Mouse (Mus musculus) forebrain, embryonic 11.5 days (tissue): ENCODE results near the gene Hoga1. TPM values are rescaled to one million over a fixed set of nuclear protein-coding genes. Genes with fewer than 3 reads are reported as not detected.

Experiments used
- ATAC-seq: fragments of 200-750 bp; cut with Nextera tagmentation; replicated peaks from 2 replicates; pipeline ENCODE4 v1.8.0; 2017; ENCODE audit warnings: moderate TSS enrichment; ENCODE audit not compliant: low FRiP score
- DNase-seq: peaks from one replicate; pipeline ENCODE4 v3.0.0-alpha.2; 2017; ENCODE audit warnings: low spot score
- H3K27ac ChIP-seq: fragments of 300-500 bp; sonication (generic); 2 replicates; pipeline ENCODE4 v1.5.1; 2014; ENCODE audit warnings: low read depth, low read length
- H3K27me3 ChIP-seq: fragments of 300-500 bp; sonication (generic); 2 replicates; pipeline ENCODE4 v1.6.1; 2014; ENCODE audit warnings: mild to moderate bottlenecking, low read length, mixed read lengths; ENCODE audit not compliant: control insufficient read depth, insufficient read depth
- H3K36me3 ChIP-seq: fragments of 300-500 bp; sonication (generic); 2 replicates; pipeline ENCODE4 v1.6.1; 2014; ENCODE audit warnings: mild to moderate bottlenecking, low read length, moderate library complexity, mixed read lengths; ENCODE audit not compliant: control insufficient read depth, insufficient read depth
- H3K4me1 ChIP-seq: fragments of 300-500 bp; sonication (generic); replicated peaks from 2 replicates; pipeline ENCODE4 v1.6.1; 2014; ENCODE audit warnings: low read length, mixed read lengths; ENCODE audit not compliant: control insufficient read depth, insufficient read depth
- H3K4me2 ChIP-seq: fragments of 300-500 bp; sonication (generic); 2 replicates; pipeline ENCODE4 v1.6.1; 2014; ENCODE audit warnings: low read depth, mild to moderate bottlenecking, low read length, moderate library complexity, mixed read lengths; ENCODE audit not compliant: severe bottlenecking
- H3K4me3 ChIP-seq: fragments of 300-500 bp; sonication (generic); 2 replicates; pipeline ENCODE4 v1.5.1; 2014; ENCODE audit warnings: low read depth, low read length
- H3K9ac ChIP-seq: fragments of 300-500 bp; sonication (generic); 2 replicates; pipeline ENCODE4 v1.6.1; 2014; ENCODE audit warnings: low read length
- H3K9me3 ChIP-seq: fragments of 300-500 bp; sonication (generic); 2 replicates; pipeline ENCODE4 v1.6.1; 2016; ENCODE audit warnings: low read length, mixed read lengths; ENCODE audit not compliant: control insufficient read depth
- WGBS: fragments of 180-500 bp; shearing (Covaris S2); extraction: QIAGEN DNeasy Blood & Tissue Kit; methylation state at CpG from one replicate; pipeline ENCODE4 v1.1.7; 2014; 5-methylcytosine and 5-hydroxymethylcytosine counted together
- polyA plus RNA-seq: library from polyadenylated mRNA; unstranded; fragments of >200 nt; fragmentation: Nextera tagmentation; extraction: Ambion mirVana; gene quantifications from 2 replicates; pipeline ENCODE4 v1.2.1, GENCODE M21; 2014

Gene Hoga1
- polyA plus RNA-seq, 1 experiment from 2014 or later = 1.1 TPM

DNA sequence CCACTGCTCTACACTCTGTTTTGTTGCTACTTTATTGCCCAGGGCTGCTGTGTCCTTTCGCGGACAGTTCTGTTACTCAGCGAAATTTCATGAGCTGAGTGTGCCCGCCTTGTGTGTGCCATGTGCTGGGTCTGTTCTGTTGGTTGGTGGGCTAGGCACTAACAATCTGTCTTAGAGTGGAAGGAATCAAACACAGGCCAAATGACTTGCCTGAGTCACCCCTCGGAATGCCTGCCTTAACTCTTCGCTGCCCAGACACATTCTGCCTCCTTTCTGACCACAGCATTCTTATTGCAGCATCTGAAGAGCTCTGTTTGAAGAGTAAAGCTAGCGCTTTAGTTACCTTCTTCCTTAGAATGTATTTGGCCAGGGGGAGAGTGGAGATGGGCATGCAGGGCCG, 38.8 kb upstream of the Hoga1 start:
- no peak overlapping the region for H3K9ac ChIP-seq
- 71% methylated on average over 8 of the region's 8 CpGs for WGBS
- no peak overlapping the region for H3K27ac ChIP-seq
- H3K27me3 ChIP-seq = no peaks in the 10 kb centered on the region
- H3K4me1 ChIP-seq = no peaks in the 10 kb centered on the region
- ATAC-seq (no peak), DNase-seq (no peak)
- H3K9me3 ChIP-seq = no peaks in the 10 kb centered on the region
- no peak overlapping the region for H3K4me3 ChIP-seq
- no peaks in the 10 kb centered on the region for H3K36me3 ChIP-seq
- H3K4me2 ChIP-seq = no peak overlapping the region

- Histone ChIP-seq H3K4me1 (no peaks in the 10 kb centered on the region), H3K9ac (no peak overlapping the region), H3K4me3 (no peak overlapping the region), H3K9me3 (no peaks in the 10 kb centered on the region), H3K27ac (no peak overlapping the region), H3K36me3 (no peaks in the 10 kb centered on the region), H3K27me3 (no peaks in the 10 kb centered on the region), H3K4me2 (no peak overlapping the region)
- 77% methylated on average over 3 of the region's 3 CpGs for WGBS
- ATAC-seq = no peak
- no peak for DNase-seq
Measured at GRCm38 (mm10) chr19:42008586-42008985, 36.8 kb upstream of the Hoga1 start.

DNA sequence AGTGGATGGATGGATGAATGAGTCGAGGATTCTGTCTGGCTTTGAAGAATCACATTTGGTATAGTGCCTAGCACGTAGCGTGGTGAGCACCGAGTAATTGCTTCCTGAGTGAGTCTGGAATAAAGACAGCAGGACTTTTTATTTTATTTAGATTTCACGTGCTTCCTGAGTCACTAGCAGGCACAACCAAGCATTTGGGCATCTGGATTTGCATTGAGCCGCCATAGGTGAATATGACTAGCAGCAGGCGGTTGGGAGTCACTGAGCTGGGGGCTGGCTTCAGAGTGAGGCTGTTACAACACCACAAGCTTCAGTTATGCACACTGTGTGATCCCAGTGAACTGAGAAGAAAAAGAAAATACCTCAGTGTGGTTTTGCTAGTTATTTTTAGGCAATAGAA, 36.3 kb upstream of the Hoga1 start:
- no peaks in the 10 kb centered on the region for H3K27me3 ChIP-seq
- H3K4me1 ChIP-seq = no peaks in the 10 kb centered on the region

GRCm38 (mm10) chr19:42010436-42010835, 35.0 kb upstream of the Hoga1 start:
- 62% methylated on average over 4 of the region's 4 CpGs for WGBS
- Histone ChIP-seq H3K9ac (no peak overlapping the region), H3K9me3 (no peaks in the 10 kb centered on the region), H3K4me3 (no peak overlapping the region), H3K27me3 (no peaks in the 10 kb centered on the region), H3K4me2 (no peak overlapping the region), H3K36me3 (no peaks in the 10 kb centered on the region), H3K27ac (no peak overlapping the region), H3K4me1 (no peaks in the 10 kb centered on the region)
- ATAC-seq (no peak), DNase-seq (no peak)

More for the DNA sequence above, 36.3 kb upstream of the Hoga1 start:
- no peak overlapping the region for H3K27ac ChIP-seq
- 83% methylated on average over 7 of the region's 7 CpGs for WGBS
- no peak overlapping the region for H3K9ac ChIP-seq
- ATAC-seq (no peak), DNase-seq (no peak)
- H3K36me3 ChIP-seq = no peaks in the 10 kb centered on the region
- no peak overlapping the region for H3K4me2 ChIP-seq
- H3K4me3 ChIP-seq = no peak overlapping the region
- H3K9me3 ChIP-seq = no peaks in the 10 kb centered on the region

- H3K27me3 ChIP-seq = no peaks in the 10 kb centered on the region
- DNase-seq = no peak
- 87% methylated on average over 7 of the region's 7 CpGs for WGBS
- no peak overlapping the region for H3K4me3 ChIP-seq
- no peaks in the 10 kb centered on the region for H3K9me3 ChIP-seq
- ATAC-seq = no peak
- no peak overlapping the region for H3K9ac ChIP-seq
- H3K27ac ChIP-seq = no peak overlapping the region
- H3K36me3 ChIP-seq = no peaks in the 10 kb centered on the region
- H3K4me1 ChIP-seq = no peaks in the 10 kb centered on the region
- H3K4me2 ChIP-seq = no peak overlapping the region
Measured at GRCm38 (mm10) chr19:42011123-42011522, 34.3 kb upstream of the Hoga1 start.

DNA sequence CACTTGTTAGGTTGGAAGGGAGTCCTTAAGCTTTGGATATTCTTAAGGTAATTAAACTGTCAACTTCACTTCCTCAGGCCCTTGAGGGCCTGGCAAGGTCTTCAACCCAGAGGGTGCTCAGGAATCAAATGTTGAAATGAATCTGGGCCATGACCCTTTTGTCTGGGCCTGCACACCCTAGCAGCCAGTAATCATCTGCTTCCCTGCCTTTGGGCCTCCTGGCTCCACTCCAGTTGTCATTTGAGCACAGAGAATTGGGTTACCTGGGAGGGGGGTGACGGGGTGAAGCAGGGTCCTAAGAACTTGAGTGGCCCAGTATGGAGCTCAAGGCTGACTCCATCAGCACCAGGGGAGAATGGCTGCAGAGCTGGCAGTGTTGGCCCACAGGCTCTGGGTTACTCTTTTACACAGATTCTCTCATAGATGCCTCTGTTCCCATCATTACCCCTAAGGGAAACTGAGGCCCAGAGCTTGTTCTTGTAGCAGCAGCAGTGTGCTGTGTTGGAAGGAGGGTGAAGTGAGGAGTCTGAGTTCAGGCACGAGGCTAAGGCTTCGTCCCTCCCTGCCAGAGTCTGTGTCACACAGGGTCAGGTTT, 31.1 kb upstream of the Hoga1 start:
- 88% methylated on average over 3 of the region's 3 CpGs for WGBS
- no peak for DNase-seq
- Histone ChIP-seq H3K4me1 (no peaks in the 10 kb centered on the region), H3K27ac (no peak overlapping the region), H3K27me3 (no peaks in the 10 kb centered on the region), H3K9ac (no peak overlapping the region), H3K4me2 (no peak overlapping the region), H3K9me3 (no peaks in the 10 kb centered on the region), H3K4me3 (no peak overlapping the region), H3K36me3 (no peaks in the 10 kb centered on the region)
- no peak for ATAC-seq

GRCm38 (mm10) chr19:42015001-42015400, 30.4 kb upstream of the Hoga1 start:
- WGBS = 87% methylated on average over 6 of the region's 6 CpGs
- no peaks in the 10 kb centered on the region for H3K27me3 ChIP-seq
- H3K4me2 ChIP-seq = no peak overlapping the region
- H3K4me3 ChIP-seq = no peak overlapping the region
- ATAC-seq = no peak
- no peaks in the 10 kb centered on the region for H3K36me3 ChIP-seq
- H3K9ac ChIP-seq = no peak overlapping the region
- no peak overlapping the region for H3K27ac ChIP-seq
- H3K9me3 ChIP-seq = no peaks in the 10 kb centered on the region
- no peak for DNase-seq
- H3K4me1 ChIP-seq = no peaks in the 10 kb centered on the region

DNA sequence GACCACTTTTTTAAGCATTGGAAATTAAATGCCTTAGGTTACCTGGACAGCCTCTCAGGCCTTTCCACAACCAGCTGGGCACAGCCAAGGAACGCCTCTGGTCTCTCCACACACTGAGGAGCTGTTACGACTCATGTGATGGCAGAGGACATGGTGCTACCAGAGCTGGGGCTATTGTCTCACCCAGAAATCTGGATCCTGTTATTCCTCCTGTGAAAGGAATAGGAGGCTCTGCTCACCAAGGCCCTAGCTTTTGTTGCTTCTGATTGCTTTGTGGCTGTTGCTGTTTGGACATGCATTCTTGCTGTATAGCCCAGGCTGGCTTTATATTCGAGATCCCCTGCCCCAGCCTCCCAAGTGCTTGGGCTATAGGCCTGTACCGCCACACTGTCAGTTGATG, 29.2 kb upstream of the Hoga1 start:
- DNase-seq (no peak), ATAC-seq (no peak)
- H3K4me2 ChIP-seq = no peak overlapping the region
- no peaks in the 10 kb centered on the region for H3K4me1 ChIP-seq
- H3K4me3 ChIP-seq = no peak overlapping the region
- 73% methylated on average over 4 of the region's 4 CpGs for WGBS
- H3K27me3 ChIP-seq = no peaks in the 10 kb centered on the region
- H3K9me3 ChIP-seq = no peaks in the 10 kb centered on the region
- no peak overlapping the region for H3K9ac ChIP-seq
- H3K27ac ChIP-seq = no peak overlapping the region
- H3K36me3 ChIP-seq = no peaks in the 10 kb centered on the region

GRCm38 (mm10) chr19:42016840-42017239, 28.6 kb upstream of the Hoga1 start:
- no peak overlapping the region for H3K27ac ChIP-seq
- no peaks in the 10 kb centered on the region for H3K36me3 ChIP-seq
- H3K27me3 ChIP-seq = no peaks in the 10 kb centered on the region
- WGBS = 56% methylated on average over 5 of the region's 5 CpGs
- no peaks in the 10 kb centered on the region for H3K4me1 ChIP-seq
- DNase-seq (no peak), ATAC-seq (no peak)
- no peaks in the 10 kb centered on the region for H3K9me3 ChIP-seq
- no peak overlapping the region for H3K4me2 ChIP-seq
- no peak overlapping the region for H3K9ac ChIP-seq
- H3K4me3 ChIP-seq = no peak overlapping the region
